Mouse (Mus musculus): ENCODE measurements around the gene Cldn22. TPM values are rescaled to one million over a fixed set of nuclear protein-coding genes. Genes with fewer than 3 reads are reported as not detected.

Gene Cldn22
- polyA plus RNA-seq, 1 experiment, result 0.40 TPM

DNA sequence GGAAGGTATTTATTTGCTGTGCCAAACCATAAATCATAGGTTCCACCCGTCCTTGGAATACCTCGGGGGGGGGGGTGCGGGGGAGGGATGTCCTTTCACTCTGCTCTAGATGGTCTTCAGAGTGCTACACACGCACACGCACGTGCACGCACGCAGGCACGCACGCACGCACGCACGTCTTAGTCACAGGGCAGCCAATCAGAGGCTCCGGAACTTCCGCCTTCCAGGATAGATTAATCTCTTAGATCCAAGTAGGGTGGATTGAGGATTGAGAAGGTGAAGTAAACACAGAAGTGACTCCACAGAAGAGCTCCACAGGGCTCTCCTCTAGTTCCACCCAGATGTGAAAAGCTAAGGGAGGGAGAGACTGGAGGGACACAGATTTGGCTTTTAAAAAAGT is 38.0 kb upstream of the Cldn22 start:
- WGBS, result 94% methylated on average over 15 of the region's 15 CpGs
- TF ChIP-seq POLR2A (IDR thresholded peaks at IDR 0.05; ENCODE audit: control insufficient read depth, extremely low read depth, insufficient read depth, low read length, poor library complexity) (no peak), CTCF (IDR thresholded peaks at IDR 0.05; ENCODE audit: borderline replicate concordance, control insufficient read depth, extremely low read depth, insufficient read depth, low read length, poor library complexity) (no peak)
- Histone ChIP-seq H3K27me3 (ENCODE audit: control insufficient read depth, insufficient read depth, low read length) (no peaks in the 10 kb centered on the region), H3K4me1 (replicated peaks; ENCODE audit: control insufficient read depth, insufficient read depth, low read length) (no peaks in the 10 kb centered on the region), H3K27ac (ENCODE audit: control insufficient read depth, insufficient read depth, low read length) (no peak overlapping the region), H3K36me3 (ENCODE audit: control insufficient read depth, insufficient read depth, low read length) (no peaks in the 10 kb centered on the region), H3K4me3 (ENCODE audit: control insufficient read depth, insufficient read depth, low read length) (no peak overlapping the region)
- no peak for DNase-seq

- no peak for DNase-seq
Observed at GRCm38 (mm10) chr8:47787705-47788104, 36.6 kb upstream of the Cldn22 start.

GRCm38 (mm10) chr8:47791986-47792385 is 32.3 kb upstream of the Cldn22 start:
- TF ChIP-seq POLR2A (IDR thresholded peaks at IDR 0.05; ENCODE audit: control insufficient read depth, extremely low read depth, insufficient read depth, low read length, poor library complexity) (no peak), CTCF (IDR thresholded peaks at IDR 0.05; ENCODE audit: borderline replicate concordance, control insufficient read depth, extremely low read depth, insufficient read depth, low read length, poor library complexity) (no peak)
- DNase-seq, result no peak
- WGBS, result 91% methylated on average over 9 of the region's 9 CpGs
- Histone ChIP-seq H3K4me3 (ENCODE audit: control insufficient read depth, insufficient read depth, low read length) (no peak overlapping the region), H3K4me1 (replicated peaks; ENCODE audit: control insufficient read depth, insufficient read depth, low read length) (no peaks in the 10 kb centered on the region), H3K27me3 (ENCODE audit: control insufficient read depth, insufficient read depth, low read length) (no peaks in the 10 kb centered on the region), H3K27ac (ENCODE audit: control insufficient read depth, insufficient read depth, low read length) (no peak overlapping the region), H3K36me3 (ENCODE audit: control insufficient read depth, insufficient read depth, low read length) (no peaks in the 10 kb centered on the region)

More at GRCm38 (mm10) chr8:47787705-47788104, 36.6 kb upstream of the Cldn22 start:
- no peak overlapping the region for H3K4me3 ChIP-seq (ENCODE audit: control insufficient read depth, insufficient read depth, low read length)
- no peaks in the 10 kb centered on the region for H3K36me3 ChIP-seq (ENCODE audit: control insufficient read depth, insufficient read depth, low read length)
- H3K27ac ChIP-seq (ENCODE audit: control insufficient read depth, insufficient read depth, low read length), result no peak overlapping the region
- H3K27me3 ChIP-seq (ENCODE audit: control insufficient read depth, insufficient read depth, low read length), result no peaks in the 10 kb centered on the region
- no peaks in the 10 kb centered on the region for H3K4me1 ChIP-seq (replicated peaks; ENCODE audit: control insufficient read depth, insufficient read depth, low read length)
- no peak for TF ChIP-seq POLR2A (IDR thresholded peaks at IDR 0.05; ENCODE audit: control insufficient read depth, extremely low read depth, insufficient read depth, low read length, poor library complexity)
- TF ChIP-seq CTCF (IDR thresholded peaks at IDR 0.05; ENCODE audit: borderline replicate concordance, control insufficient read depth, extremely low read depth, insufficient read depth, low read length, poor library complexity), result no peak
- 67% methylated on average over 10 of the region's 10 CpGs for WGBS

DNA sequence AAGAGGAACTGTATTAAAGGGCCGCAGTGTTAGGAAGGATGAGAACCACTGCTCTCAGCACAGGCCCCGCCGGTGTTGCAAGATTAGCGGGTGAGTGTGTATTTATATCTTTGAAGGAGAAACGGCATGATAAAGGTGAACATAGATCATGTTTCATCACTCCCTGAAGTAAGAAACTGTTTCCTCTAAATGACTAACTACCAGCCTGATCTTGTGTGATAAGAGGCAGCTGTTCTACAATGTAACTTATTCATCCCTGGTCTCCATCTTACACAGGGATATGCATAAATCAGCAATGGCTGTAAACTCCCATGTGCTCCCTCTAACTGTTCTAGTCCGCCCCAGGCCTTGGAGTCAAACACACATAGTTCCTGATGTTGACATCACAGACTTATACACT is 24.8 kb upstream of the Cldn22 start:
- Histone ChIP-seq H3K36me3 (ENCODE audit: control insufficient read depth, insufficient read depth, low read length) (no peaks in the 10 kb centered on the region), H3K4me1 (replicated peaks; ENCODE audit: control insufficient read depth, insufficient read depth, low read length) (no peaks in the 10 kb centered on the region), H3K27ac (ENCODE audit: control insufficient read depth, insufficient read depth, low read length) (no peak overlapping the region), H3K4me3 (ENCODE audit: control insufficient read depth, insufficient read depth, low read length) (no peak overlapping the region), H3K27me3 (ENCODE audit: control insufficient read depth, insufficient read depth, low read length) (no peaks in the 10 kb centered on the region)
- TF ChIP-seq POLR2A (IDR thresholded peaks at IDR 0.05; ENCODE audit: control insufficient read depth, extremely low read depth, insufficient read depth, low read length, poor library complexity) (no peak), CTCF (IDR thresholded peaks at IDR 0.05; ENCODE audit: borderline replicate concordance, control insufficient read depth, extremely low read depth, insufficient read depth, low read length, poor library complexity) (no peak)
- WGBS, result 70% methylated on average over 6 of the region's 6 CpGs
- DNase-seq, result no peak

DNA sequence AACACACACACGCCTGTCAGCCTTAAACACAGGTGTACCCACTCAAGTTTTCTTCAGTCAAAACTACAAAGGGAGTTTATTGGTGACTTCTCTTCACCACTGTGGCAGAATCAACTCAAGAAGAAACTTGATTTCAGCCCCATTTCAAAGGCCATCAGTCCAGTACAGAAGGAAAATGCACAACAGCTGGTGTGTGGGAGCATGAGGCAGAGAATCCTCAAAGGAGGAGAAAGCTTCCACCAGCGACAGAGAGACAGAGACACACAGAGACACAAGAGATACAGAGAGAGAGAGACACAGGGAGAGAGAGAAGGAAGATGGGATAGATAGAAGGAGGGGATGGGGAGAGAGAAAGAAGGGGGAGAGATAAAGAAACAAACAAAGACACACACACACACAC is 21.9 kb upstream of the Cldn22 start:
- WGBS, result 93% methylated on average over 2 of the region's 2 CpGs
- no peak for DNase-seq
- Histone ChIP-seq H3K4me1 (replicated peaks; ENCODE audit: control insufficient read depth, insufficient read depth, low read length) (no peaks in the 10 kb centered on the region), H3K27ac (ENCODE audit: control insufficient read depth, insufficient read depth, low read length) (no peak overlapping the region), H3K4me3 (ENCODE audit: control insufficient read depth, insufficient read depth, low read length) (no peak overlapping the region), H3K36me3 (ENCODE audit: control insufficient read depth, insufficient read depth, low read length) (no peaks in the 10 kb centered on the region), H3K27me3 (ENCODE audit: control insufficient read depth, insufficient read depth, low read length) (no peaks in the 10 kb centered on the region)
- TF ChIP-seq CTCF (IDR thresholded peaks at IDR 0.05; ENCODE audit: borderline replicate concordance, control insufficient read depth, extremely low read depth, insufficient read depth, low read length, poor library complexity) (no peak), POLR2A (IDR thresholded peaks at IDR 0.05; ENCODE audit: control insufficient read depth, extremely low read depth, insufficient read depth, low read length, poor library complexity) (no peak)

GRCm38 (mm10) chr8:47804262-47804661 is 20.0 kb upstream of the Cldn22 start:
- no peaks in the 10 kb centered on the region for H3K27me3 ChIP-seq (ENCODE audit: control insufficient read depth, insufficient read depth, low read length)
- TF ChIP-seq CTCF (IDR thresholded peaks at IDR 0.05; ENCODE audit: borderline replicate concordance, control insufficient read depth, extremely low read depth, insufficient read depth, low read length, poor library complexity), result no peak
- TF ChIP-seq POLR2A (IDR thresholded peaks at IDR 0.05; ENCODE audit: control insufficient read depth, extremely low read depth, insufficient read depth, low read length, poor library complexity), result no peak
- 97% methylated on average over 1 of the region's 1 CpGs for WGBS

More at GRCm38 (mm10) chr8:47804262-47804661, 20.0 kb upstream of the Cldn22 start:
- Histone ChIP-seq H3K27ac (ENCODE audit: control insufficient read depth, insufficient read depth, low read length) (no peak overlapping the region), H3K4me3 (ENCODE audit: control insufficient read depth, insufficient read depth, low read length) (no peak overlapping the region), H3K36me3 (ENCODE audit: control insufficient read depth, insufficient read depth, low read length) (no peaks in the 10 kb centered on the region), H3K4me1 (replicated peaks; ENCODE audit: control insufficient read depth, insufficient read depth, low read length) (no peaks in the 10 kb centered on the region)
- DNase-seq, result no peak

Data from thymus, adult 2 months (tissue).